Mouse (Mus musculus) stomach, embryonic 16.5 days (tissue): ENCODE results near the gene Gtpbp2. TPM values are rescaled to one million over a fixed set of nuclear protein-coding genes. Genes with fewer than 3 reads are reported as not detected.

ENCODE experiments used
- ATAC-seq: fragments of 200-750 bp; cut with Nextera tagmentation; 2 replicates; pipeline ENCODE4 v1.8.0; 2017; ENCODE audit warnings: moderate number of reproducible peaks, moderate TSS enrichment; ENCODE audit not compliant: insufficient read depth, low FRiP score
- H3K27ac ChIP-seq: fragments of 300-500 bp; sonication (generic); 2 replicates; pipeline ENCODE4 v1.5.1; 2014; ENCODE audit warnings: low read length
- H3K27me3 ChIP-seq: fragments of 300-500 bp; sonication (generic); 2 replicates; pipeline ENCODE4 v1.6.1; 2014; ENCODE audit warnings: low read length, control low read depth, mixed read lengths; ENCODE audit not compliant: control insufficient read depth, insufficient read depth
- H3K36me3 ChIP-seq: fragments of 300-500 bp; sonication (generic); 2 replicates; pipeline ENCODE4 v1.6.1; 2014; ENCODE audit warnings: low read length; ENCODE audit not compliant: control insufficient read depth, insufficient read depth
- H3K4me1 ChIP-seq: fragments of 300-500 bp; sonication (generic); 2 replicates; pipeline ENCODE4 v1.6.1; 2014; ENCODE audit warnings: low read length, control low read depth, mixed read lengths; ENCODE audit not compliant: control insufficient read depth, insufficient read depth
- H3K4me2 ChIP-seq: fragments of 300-500 bp; sonication (generic); 2 replicates; pipeline ENCODE4 v1.6.1; 2014; ENCODE audit warnings: low read depth, low read length, mixed read lengths
- H3K4me3 ChIP-seq: fragments of 300-500 bp; sonication (generic); replicated peaks from 2 replicates; pipeline ENCODE4 v1.5.1; 2014; ENCODE audit warnings: mild to moderate bottlenecking, low read length
- H3K9ac ChIP-seq: fragments of 300-500 bp; sonication (generic); 2 replicates; pipeline ENCODE4 v1.6.1; 2014; ENCODE audit warnings: low read length
- H3K9me3 ChIP-seq: fragments of 300-500 bp; sonication (generic); replicated peaks from 2 replicates; pipeline ENCODE4 v1.6.1; 2016; ENCODE audit warnings: low read length, control low read depth; ENCODE audit not compliant: control insufficient read depth
- WGBS: fragments of 180-500 bp; shearing (Covaris S2); extraction: QIAGEN DNeasy Blood & Tissue Kit; methylation state at CpG from one replicate; pipeline ENCODE4 v1.1.7; 2014; 5-methylcytosine and 5-hydroxymethylcytosine counted together
- polyA plus RNA-seq: library from polyadenylated mRNA; unstranded; fragments of >200 nt; fragmentation: Nextera tagmentation; extraction: Ambion mirVana; gene quantifications from 2 replicates; pipeline ENCODE4 v1.2.1, GENCODE M21; 2015

Gtpbp2 gene
- polyA plus RNA-seq, 1 experiment from 2014 or later = 39.2 TPM

- H3K27ac ChIP-seq = no peak overlapping the region
- no peak overlapping the region for H3K4me2 ChIP-seq
- ATAC-seq = no peak
- peaks cover 32% of the 10 kb centered on the region for H3K36me3 ChIP-seq
- 89% methylated on average over 5 of the region's 5 CpGs for WGBS
- no peaks in the 10 kb centered on the region for H3K9me3 ChIP-seq
- H3K9ac ChIP-seq = no peak overlapping the region
- no peaks in the 10 kb centered on the region for H3K4me1 ChIP-seq
- no peak overlapping the region for H3K4me3 ChIP-seq
- no peaks in the 10 kb centered on the region for H3K27me3 ChIP-seq
Measured at GRCm38 (mm10) chr17:46168768-46169167, 7.9 kb downstream of the Gtpbp2 start.

- no peak for ATAC-seq
- Histone ChIP-seq H3K36me3 (peaks cover 31% of the 10 kb centered on the region), H3K27ac (no peak overlapping the region), H3K4me3 (no peak overlapping the region), H3K9ac (no peak overlapping the region), H3K9me3 (no peaks in the 10 kb centered on the region), H3K4me1 (no peaks in the 10 kb centered on the region), H3K27me3 (no peaks in the 10 kb centered on the region), H3K4me2 (no peak overlapping the region)
- WGBS = 72% methylated on average over 3 of the region's 3 CpGs
Measured at GRCm38 (mm10) chr17:46170538-46170937, 9.7 kb downstream of the Gtpbp2 start.

DNA sequence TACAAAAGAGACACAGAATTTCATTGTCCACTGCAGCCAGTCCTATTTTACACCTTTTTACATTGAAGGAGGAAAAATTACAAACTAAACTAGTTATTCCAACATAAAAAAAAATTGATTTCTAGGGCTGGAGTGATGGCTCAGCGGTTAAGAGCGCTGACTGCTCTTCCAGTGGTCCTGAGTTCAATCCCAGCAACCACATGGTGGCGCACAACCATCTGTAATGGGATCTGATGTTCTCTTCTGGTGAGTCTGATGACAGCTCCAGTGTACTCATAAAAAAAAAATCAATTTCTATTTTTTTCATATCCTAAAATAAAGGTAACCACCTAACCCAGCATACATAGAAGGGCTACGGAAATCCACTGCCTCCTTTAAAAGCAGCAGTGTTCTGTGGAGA is 21.4 kb downstream of the Gtpbp2 start:
- Histone ChIP-seq H3K9ac (no peak overlapping the region), H3K4me3 (no peak overlapping the region), H3K27me3 (no peaks in the 10 kb centered on the region), H3K9me3 (no peaks in the 10 kb centered on the region), H3K27ac (no peak overlapping the region), H3K36me3 (peaks cover 17% of the 10 kb centered on the region; the same call in 1 of the 2 replicates), H3K4me1 (no peaks in the 10 kb centered on the region), H3K4me2 (no peak overlapping the region)
- 86% methylated on average over 4 of the region's 4 CpGs for WGBS
- no peak for ATAC-seq

GRCm38 (mm10) chr17:46188829-46189228 is 28.0 kb downstream of the Gtpbp2 start:
- H3K27ac ChIP-seq = no peak overlapping the region
- H3K4me1 ChIP-seq = no peaks in the 10 kb centered on the region
- H3K4me3 ChIP-seq = no peak overlapping the region
- no peak overlapping the region for H3K4me2 ChIP-seq
- H3K9me3 ChIP-seq = no peaks in the 10 kb centered on the region
- H3K27me3 ChIP-seq = no peaks in the 10 kb centered on the region
- 96% methylated on average over 2 of the region's 2 CpGs for WGBS
- H3K36me3 ChIP-seq = peaks cover 18% of the 10 kb centered on the region; the same call in 1 of the 2 replicates
- no peak overlapping the region for H3K9ac ChIP-seq
- no peak for ATAC-seq

GRCm38 (mm10) chr17:46201151-46201550 is 40.3 kb downstream of the Gtpbp2 start:
- Histone ChIP-seq H3K9me3 (no peaks in the 10 kb centered on the region), H3K4me3 (peak overlapping the region; percentile 89), H3K36me3 (peaks cover 1% of the 10 kb centered on the region; the same call in 1 of the 2 replicates), H3K27ac (no peak overlapping the region), H3K27me3 (no peaks in the 10 kb centered on the region), H3K9ac (peak overlapping the region; percentile 57; the same call in 1 of the 2 replicates), H3K4me1 (peaks cover 17% of the 10 kb centered on the region), H3K4me2 (peak overlapping the region; percentile 91)
- 44% methylated on average over 6 of the region's 6 CpGs for WGBS
- ATAC-seq = no peak

DNA sequence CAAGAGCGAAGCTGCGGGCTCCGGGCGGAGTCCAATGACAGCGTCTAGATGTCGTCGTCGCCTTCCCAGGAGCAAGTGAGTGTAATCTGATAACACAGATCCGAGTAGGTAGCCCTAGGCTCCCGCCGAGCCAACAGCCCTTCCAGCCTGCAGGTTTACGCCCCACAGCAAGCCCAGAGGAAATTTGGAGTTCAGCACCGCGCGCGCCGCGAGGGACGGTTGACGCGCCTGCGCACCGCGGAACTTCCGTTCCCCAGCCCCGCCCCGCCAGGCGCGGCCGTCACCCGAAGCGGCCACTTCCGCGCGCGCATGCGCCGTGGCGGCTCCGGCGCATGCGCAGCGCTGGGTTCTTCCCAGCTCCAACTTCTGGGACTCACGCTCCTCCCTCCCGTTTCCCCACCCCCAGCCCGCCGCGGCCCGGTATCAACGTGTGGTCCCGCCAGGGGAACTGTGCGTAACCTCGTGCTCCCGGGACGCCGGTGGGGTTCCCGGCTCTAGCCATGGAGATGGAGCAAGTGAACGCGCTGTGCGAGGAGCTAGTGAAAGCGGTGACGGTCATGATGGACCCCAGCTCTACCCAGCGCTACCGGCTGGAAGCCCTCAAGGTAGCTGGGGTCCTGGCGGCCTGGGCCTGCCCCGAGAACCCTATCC is 41.7 kb downstream of the Gtpbp2 start, which contains the start of the genes Polh and Xpo5:
Polh (minus strand) TSS at position 225 of the 651 bp plus-strand sequence.
Xpo5 (plus strand) TSS at position 362 of the 651 bp plus-strand sequence.
- no peaks in the 10 kb centered on the region for H3K27me3 ChIP-seq
- H3K4me2 ChIP-seq = peak within 1 kb of the TSS; percentile 91
- WGBS = under 1% methylated on average over 66 of the region's 66 CpGs
- peak; percentile 96 for ATAC-seq
- peak within 1 kb of the TSS; percentile 89 for H3K27ac ChIP-seq
- no peaks in the 10 kb centered on the region for H3K9me3 ChIP-seq
- H3K4me1 ChIP-seq = peaks cover 17% of the 10 kb centered on the region
- peak within 1 kb of the TSS; percentile 91 for H3K9ac ChIP-seq
- H3K36me3 ChIP-seq = peaks cover 6% of the 10 kb centered on the region; the same call in 1 of the 2 replicates
- H3K4me3 ChIP-seq = peak within 1 kb of the TSS; percentile 89

DNA sequence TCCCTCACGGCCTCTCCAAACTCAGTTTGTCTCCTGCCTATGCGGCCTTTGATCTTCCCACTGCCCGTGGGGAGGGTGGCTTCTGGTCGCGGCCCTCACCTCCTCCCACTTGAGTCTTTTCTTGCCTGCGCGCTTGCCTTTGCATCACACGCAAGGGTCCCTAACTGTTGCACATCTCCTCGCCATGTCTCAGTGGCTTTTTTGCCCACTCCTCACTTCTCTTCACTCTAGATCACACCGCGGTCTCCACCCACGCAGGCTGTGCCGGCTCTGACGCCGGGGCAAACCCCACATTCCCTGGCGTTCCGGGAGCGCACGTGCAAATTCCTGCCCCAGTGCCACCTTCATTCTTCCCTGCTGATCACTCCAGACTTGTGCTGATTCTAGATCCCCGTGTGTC is 42.2 kb downstream of the Gtpbp2 start:
- H3K4me1 ChIP-seq = peaks cover 17% of the 10 kb centered on the region
- H3K4me3 ChIP-seq = peak overlapping the region; percentile 89
- H3K36me3 ChIP-seq = peaks cover 6% of the 10 kb centered on the region
- H3K9me3 ChIP-seq = no peaks in the 10 kb centered on the region
- no peak; the same call in 1 of the 2 replicates for ATAC-seq
- H3K27me3 ChIP-seq = no peaks in the 10 kb centered on the region
- peak overlapping the region; percentile 79 for H3K4me2 ChIP-seq
- peak overlapping the region; percentile 72 for H3K27ac ChIP-seq
- peak overlapping the region; percentile 91 for H3K9ac ChIP-seq
- WGBS = under 1% methylated on average over 20 of the region's 20 CpGs

GRCm38 (mm10) chr17:46206676-46207075 is 45.8 kb downstream of the Gtpbp2 start:
- no peak for ATAC-seq

GRCm38 (mm10) chr17:46210550-46210949 is 49.7 kb downstream of the Gtpbp2 start:
- Histone ChIP-seq H3K9me3 (no peaks in the 10 kb centered on the region), H3K4me3 (no peak overlapping the region), H3K9ac (no peak overlapping the region), H3K36me3 (peaks cover 17% of the 10 kb centered on the region), H3K27me3 (no peaks in the 10 kb centered on the region), H3K4me2 (no peak overlapping the region), H3K27ac (no peak overlapping the region), H3K4me1 (no peaks in the 10 kb centered on the region)
- WGBS = 88% methylated on average over 3 of the region's 3 CpGs
- ATAC-seq = no peak

More at GRCm38 (mm10) chr17:46206676-46207075, 45.8 kb downstream of the Gtpbp2 start:
- H3K27ac ChIP-seq = no peak overlapping the region
- H3K4me3 ChIP-seq = no peak overlapping the region
- H3K4me2 ChIP-seq = no peak overlapping the region
- H3K9me3 ChIP-seq = no peaks in the 10 kb centered on the region
- H3K4me1 ChIP-seq = peaks cover 11% of the 10 kb centered on the region
- H3K9ac ChIP-seq = no peak overlapping the region
- no peaks in the 10 kb centered on the region for H3K27me3 ChIP-seq
- peaks cover 13% of the 10 kb centered on the region for H3K36me3 ChIP-seq
